Mouse (Mus musculus) T-cell, adult 66 days (primary cell): ENCODE measurements around the gene Nme2. TPM values are rescaled to one million over a fixed set of nuclear protein-coding genes. Genes with fewer than 3 reads are reported as not detected.

Source experiments
- total RNA-seq, 2 experiments: library from RNA; stranded (reverse); gene quantifications; 3 replicates in 1 of 2; 4 replicates in 1 of 2; pipeline ENCODE4 v1.2.4; 2023

The Nme2 gene
- total RNA-seq = 100 to 1,000 TPM; 256 to 279 TPM

DNA sequence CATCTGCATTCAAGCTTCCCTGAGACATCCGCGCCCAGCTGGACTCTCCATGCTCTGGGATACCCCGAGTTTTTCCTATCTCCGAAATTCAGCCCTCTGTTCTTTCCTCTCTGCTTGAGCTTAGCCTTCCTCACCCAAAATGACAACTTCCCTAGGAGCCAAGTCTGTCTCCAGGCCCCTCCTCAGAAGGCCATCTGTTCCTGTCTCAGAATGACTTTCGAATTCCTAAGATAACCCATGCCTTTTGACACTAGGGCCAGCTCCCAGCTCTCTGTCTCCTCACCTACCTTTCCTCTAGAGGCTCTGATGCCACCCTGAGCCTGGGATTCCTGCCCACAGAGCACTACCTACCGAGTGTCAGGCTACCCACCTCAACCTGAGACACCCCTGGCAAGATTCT lies at the start of gene Nme2:
TSS of gene Nme2 (minus strand) at position 101 of the 400 bp plus-strand sequence.

DNA sequence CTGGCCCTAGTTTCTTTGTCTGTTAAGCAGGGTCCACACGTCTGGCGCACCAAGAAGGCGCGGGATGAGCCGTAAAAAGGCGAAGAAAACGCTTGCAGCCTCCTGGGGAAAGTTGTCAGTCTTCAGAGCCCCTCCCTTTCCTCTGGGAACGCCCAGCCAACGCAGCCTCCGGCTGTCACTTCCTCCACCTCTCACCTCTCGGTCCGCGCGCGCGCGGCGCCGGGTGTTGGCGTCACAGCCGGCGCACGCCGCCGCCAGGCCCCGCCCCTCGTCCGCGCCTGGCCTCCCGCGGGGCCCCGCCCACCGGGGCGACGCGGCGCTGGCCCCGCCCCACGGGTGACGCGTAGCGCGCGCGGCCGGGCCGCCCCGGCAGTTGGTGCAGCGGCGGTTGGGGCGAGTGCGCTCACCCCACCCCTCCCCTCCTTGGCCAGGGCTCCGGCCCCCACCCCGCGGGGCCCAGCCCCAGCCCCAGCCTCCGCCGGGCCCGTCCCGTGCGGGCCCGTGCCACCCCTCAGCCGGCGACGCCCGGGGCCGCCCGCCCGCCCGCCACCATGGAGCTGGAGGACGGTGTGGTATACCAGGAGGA lies 39.8 kb upstream of the Nme2 start, which contains the start of gene Spag9:
TSS of gene Spag9 (plus strand) at position 372 of the 586 bp plus-strand sequence.

DNA sequence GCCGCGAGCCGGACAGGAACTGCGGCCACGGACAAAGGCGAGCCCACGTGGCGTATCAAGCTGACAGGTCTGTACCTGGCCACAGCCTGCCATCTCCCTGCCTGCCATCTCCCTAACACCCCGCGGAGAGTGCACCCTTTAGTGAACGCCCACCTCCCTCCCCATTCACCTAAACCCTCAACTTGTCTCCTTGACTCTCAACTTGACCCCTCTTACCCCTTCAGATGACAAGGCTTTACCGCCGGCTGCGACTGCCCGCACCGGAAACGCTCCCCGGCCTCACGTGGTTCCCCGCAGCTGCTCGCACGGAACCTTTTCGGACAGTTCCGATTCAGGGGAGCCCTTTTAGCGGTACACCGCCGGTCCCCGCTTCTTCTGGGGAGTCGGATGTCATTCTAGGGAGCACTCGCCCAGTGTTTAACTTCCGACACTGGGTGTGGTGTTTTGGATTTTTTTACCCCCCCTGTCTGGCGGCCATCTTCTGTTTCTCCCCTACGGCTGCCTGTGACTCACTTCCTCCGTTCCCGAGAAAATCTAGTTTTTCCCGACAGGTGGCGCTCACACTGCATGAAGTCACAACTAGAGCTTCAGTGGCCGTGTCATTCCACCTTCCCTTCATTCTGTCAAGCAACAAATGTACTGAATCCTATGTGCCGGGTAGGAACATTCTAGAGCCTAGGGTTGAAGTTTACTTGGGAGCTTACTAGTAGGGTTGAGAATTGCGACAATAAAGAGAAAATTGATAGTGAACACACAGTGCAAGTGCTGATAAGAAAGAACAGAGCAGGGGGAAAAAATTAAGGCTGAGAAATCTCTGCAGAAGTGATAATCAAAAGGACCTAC lies 12.2 kb upstream of the Nme2 start, which contains the start of the genes Gm20390 and Nme1:
TSS of gene Gm20390 (minus strand) at position 289 of the 843 bp plus-strand sequence.
TSS of gene Nme1 (minus strand) at position 517 of the 843 bp plus-strand sequence.

Other genes starting within 250 kb of the Nme2 start
- gene Utp18, start 70.5 kb downstream of the Nme2 start, total RNA-seq = 10 to 100 TPM; 55.0 to 70.4 TPM
- gene Mbtd1, start 70.4 kb downstream of the Nme2 start, total RNA-seq = 10 to 100 TPM; 70.0 to 77.7 TPM
- gene Gm20390, start 12.0 kb upstream of the Nme2 start, total RNA-seq = 10 to 100 TPM; 45.3 to 76.2 TPM
- gene Nme1, start 12.3 kb upstream of the Nme2 start, total RNA-seq = 10 to 100 TPM; 40.9 to 50.3 TPM
- gene Spag9, start 39.8 kb upstream of the Nme2 start, total RNA-seq = 10 to 100 TPM; 80.5 to 89.5 TPM